Mouse (Mus musculus) liver, postnatal 0 days (tissue): ENCODE data around the gene Mthfd1l.

Source experiments
- CTCF ChIP-seq: sonication (generic); IDR thresholded peaks from 2 replicates; pipeline ENCODE4 v1.5.1; 2016; ENCODE audit warnings: antibody characterized with exemption, low read depth
- EP300 ChIP-seq: IDR thresholded peaks from 2 replicates; pipeline ENCODE4 v1.6.1; 2016; ENCODE audit warnings: antibody characterized with exemption, low read depth, mild to moderate bottlenecking

DNA sequence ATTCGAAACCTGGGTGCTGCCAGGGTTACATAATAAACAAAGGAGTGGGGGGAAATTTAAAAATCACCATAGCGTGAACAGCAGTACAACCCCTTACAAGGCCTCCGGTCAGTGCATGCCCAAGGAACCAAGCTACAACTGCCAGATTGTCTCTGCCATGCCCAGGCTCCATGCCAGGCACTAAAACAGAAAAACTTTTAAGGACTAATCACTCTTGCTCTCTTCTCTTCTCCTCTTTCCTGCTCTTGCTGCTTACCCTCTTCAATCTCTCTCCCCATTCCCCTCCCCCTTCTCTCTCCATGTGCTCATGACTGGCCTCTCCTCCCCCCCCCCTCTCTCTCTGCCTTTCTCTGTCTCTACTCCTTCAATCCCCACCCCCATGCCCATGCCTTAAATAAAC is 190.1 kb downstream of the Mthfd1l start:
- no peak for TF ChIP-seq CTCF
- TF ChIP-seq EP300 = no peak
